Mouse (Mus musculus): ENCODE measurements around the gene Psd4. TPM values are rescaled to one million over a fixed set of nuclear protein-coding genes. Genes with fewer than 3 reads are reported as not detected.

Gene Psd4
- 0.30 and 0.79 TPM in 2 replicates for polyA plus RNA-seq (2012; rRNA removed)

DNA sequence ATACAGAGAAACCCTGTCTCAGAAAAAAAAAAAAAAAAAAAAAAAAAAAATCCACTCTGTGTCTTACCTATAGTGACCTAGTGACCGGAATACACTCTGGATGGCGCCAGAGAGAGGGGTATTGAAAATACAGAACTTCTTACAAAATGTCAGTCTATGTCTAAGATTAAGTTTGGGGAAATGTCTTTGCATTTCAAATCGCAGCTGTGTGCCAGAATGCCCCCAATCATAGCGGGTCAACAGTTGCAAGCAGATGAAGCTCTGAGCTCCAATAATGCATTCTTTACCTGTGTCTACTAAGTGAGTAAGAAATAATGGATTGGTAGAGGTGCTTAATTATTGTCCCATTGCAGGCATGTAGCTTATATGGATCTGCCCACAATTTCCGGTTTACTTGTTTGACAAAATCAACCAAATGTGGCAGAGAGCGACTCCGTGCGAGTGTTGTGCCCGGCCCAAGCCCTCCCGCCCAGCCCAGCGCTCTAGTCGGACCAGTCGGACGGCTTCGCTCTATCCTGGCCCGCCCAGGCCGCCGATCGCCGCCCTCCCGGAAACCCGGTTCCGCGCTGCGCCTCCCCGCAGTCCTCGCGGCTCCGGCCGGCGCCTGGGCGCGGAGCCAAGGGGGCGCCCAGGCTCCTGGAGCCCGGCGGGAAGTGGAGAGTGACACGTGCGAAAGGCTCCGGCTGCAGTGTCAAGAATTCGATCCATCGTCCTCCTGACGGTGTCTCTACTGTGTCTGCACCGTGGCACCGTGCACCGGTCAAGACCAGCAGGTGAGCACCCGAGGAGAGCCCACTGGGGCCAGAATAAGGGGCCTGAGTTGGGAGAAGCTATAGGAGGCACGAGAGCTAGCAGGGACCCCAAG lies at the start of gene Psd4:
Gene Psd4 (plus strand): TSS at position 551 of the 865 bp plus-strand sequence.
- peak within 1 kb of the TSS; percentile 18 for H3K4me3 ChIP-seq (replicated peaks; ENCODE audit: insufficient read depth, low read depth, low read length)
- H3K27ac ChIP-seq (ENCODE audit: insufficient read depth, low read length): no peak within 1 kb of the TSS
- H3K4me1 ChIP-seq (ENCODE audit: control insufficient read depth, insufficient read depth, low read length): no peaks in the 10 kb centered on the region
- no peaks in the 10 kb centered on the region for H3K27me3 ChIP-seq (ENCODE audit: control insufficient read depth, insufficient read depth, low read length)
- TF ChIP-seq POLR2A (IDR thresholded peaks at IDR 0.05; ENCODE audit: borderline replicate concordance, insufficient read depth, low read length) (no peak), CTCF (IDR thresholded peaks at IDR 0.05; ENCODE audit: borderline replicate concordance, insufficient read depth, low read depth, low read length) (no peak)
- peak; percentile 11 to 14 for DNase-seq
- WGBS: 3% methylated on average over 47 of the region's 47 CpGs

- no peak overlapping the region for H3K4me3 ChIP-seq (replicated peaks; ENCODE audit: insufficient read depth, low read depth, low read length)
- TF ChIP-seq CTCF (IDR thresholded peaks at IDR 0.05; ENCODE audit: borderline replicate concordance, insufficient read depth, low read depth, low read length) (no peak), POLR2A (IDR thresholded peaks at IDR 0.05; ENCODE audit: borderline replicate concordance, insufficient read depth, low read length) (no peak)
- H3K4me1 ChIP-seq (ENCODE audit: control insufficient read depth, insufficient read depth, low read length): no peaks in the 10 kb centered on the region
- 84% methylated on average over 4 of the region's 4 CpGs for WGBS
- no peak overlapping the region for H3K27ac ChIP-seq (ENCODE audit: insufficient read depth, low read length)
- no peak for DNase-seq
- no peaks in the 10 kb centered on the region for H3K27me3 ChIP-seq (ENCODE audit: control insufficient read depth, insufficient read depth, low read length)
These were observed 49.3 kb upstream of the Psd4 start for GRCm38 (mm10) chr2:24317919-24318598.

DNA sequence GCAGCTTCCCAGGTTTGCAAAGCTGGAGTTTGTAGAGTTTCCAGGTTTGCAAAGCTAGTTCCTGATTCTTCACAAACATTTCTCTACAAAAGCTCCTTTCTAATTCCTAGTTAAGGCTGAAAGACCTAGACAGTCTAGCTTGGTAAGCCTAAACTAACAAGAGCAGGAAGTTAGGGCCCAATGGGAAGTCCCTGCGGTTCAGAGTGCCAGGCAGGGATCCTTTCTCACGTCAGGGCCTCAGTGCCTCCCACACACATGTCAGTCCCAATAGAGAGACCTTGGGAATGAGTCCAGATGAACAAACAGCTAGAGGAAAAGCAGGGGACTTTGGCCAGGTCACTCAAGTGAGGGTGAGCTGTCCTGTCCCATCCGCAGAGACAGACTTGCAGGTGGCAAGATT lies 32.0 kb upstream of the Psd4 start:
- no peak overlapping the region for H3K27ac ChIP-seq (ENCODE audit: insufficient read depth, low read length)
- 50% methylated on average over 3 of the region's 3 CpGs for WGBS
- no peak overlapping the region for H3K4me3 ChIP-seq (replicated peaks; ENCODE audit: insufficient read depth, low read depth, low read length)
- no peak for DNase-seq
- H3K27me3 ChIP-seq (ENCODE audit: control insufficient read depth, insufficient read depth, low read length): no peaks in the 10 kb centered on the region
- TF ChIP-seq POLR2A (IDR thresholded peaks at IDR 0.05; ENCODE audit: borderline replicate concordance, insufficient read depth, low read length): no peak
- TF ChIP-seq CTCF (IDR thresholded peaks at IDR 0.05; ENCODE audit: borderline replicate concordance, insufficient read depth, low read depth, low read length): no peak
- H3K4me1 ChIP-seq (ENCODE audit: control insufficient read depth, insufficient read depth, low read length): no peaks in the 10 kb centered on the region

- TF ChIP-seq POLR2A (IDR thresholded peaks at IDR 0.05; ENCODE audit: borderline replicate concordance, insufficient read depth, low read length) (no peak), CTCF (IDR thresholded peaks at IDR 0.05; ENCODE audit: borderline replicate concordance, insufficient read depth, low read depth, low read length) (no peak)
- WGBS: 81% methylated on average over 2 of the region's 2 CpGs
- Histone ChIP-seq H3K27me3 (ENCODE audit: control insufficient read depth, insufficient read depth, low read length) (no peaks in the 10 kb centered on the region), H3K27ac (ENCODE audit: insufficient read depth, low read length) (no peak within 1 kb of the TSS), H3K4me1 (ENCODE audit: control insufficient read depth, insufficient read depth, low read length) (no peaks in the 10 kb centered on the region), H3K4me3 (replicated peaks; ENCODE audit: insufficient read depth, low read depth, low read length) (no peak within 1 kb of the TSS)
- no peak for DNase-seq
These were observed 30.8 kb upstream of the Psd4 start, which contains the start of gene Il1rn for GRCm38 (mm10) chr2:24336545-24336944. TSS of gene Il1rn (plus strand) at chr2:24336853.

DNA sequence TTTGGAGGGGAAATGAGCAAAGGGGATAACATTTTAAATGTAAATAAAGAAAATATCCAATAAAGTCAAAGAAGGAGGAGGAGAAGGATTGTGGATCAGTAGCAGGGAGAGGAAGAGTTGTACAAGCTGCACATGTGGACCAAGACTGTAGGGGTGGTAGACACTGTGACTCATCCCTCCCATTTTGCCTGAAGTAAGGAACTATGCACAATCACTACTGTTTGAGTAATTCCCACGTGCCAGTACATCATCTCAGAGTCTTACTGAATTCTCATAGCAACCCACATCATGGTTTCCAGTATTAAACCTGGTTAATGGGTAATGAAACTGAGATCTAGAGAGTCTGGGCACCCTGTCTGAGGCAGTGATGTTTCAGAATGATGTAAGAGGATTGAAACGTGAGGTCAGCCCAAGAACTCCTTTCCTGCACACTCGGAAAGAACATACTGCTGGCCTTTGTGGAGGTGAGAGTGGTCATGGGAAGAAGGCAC lies 25.9 kb upstream of the Psd4 start:
- H3K27ac ChIP-seq (ENCODE audit: insufficient read depth, low read length): no peak overlapping the region
- DNase-seq: no peak
- H3K27me3 ChIP-seq (ENCODE audit: control insufficient read depth, insufficient read depth, low read length): no peaks in the 10 kb centered on the region
- TF ChIP-seq CTCF (IDR thresholded peaks at IDR 0.05; ENCODE audit: borderline replicate concordance, insufficient read depth, low read depth, low read length) (no peak), POLR2A (IDR thresholded peaks at IDR 0.05; ENCODE audit: borderline replicate concordance, insufficient read depth, low read length) (no peak)
- H3K4me3 ChIP-seq (replicated peaks; ENCODE audit: insufficient read depth, low read depth, low read length): no peak overlapping the region
- no peaks in the 10 kb centered on the region for H3K4me1 ChIP-seq (ENCODE audit: control insufficient read depth, insufficient read depth, low read length)
- 67% methylated on average over 3 of the region's 3 CpGs for WGBS

- Histone ChIP-seq H3K4me1 (ENCODE audit: control insufficient read depth, insufficient read depth, low read length) (no peaks in the 10 kb centered on the region), H3K4me3 (replicated peaks; ENCODE audit: insufficient read depth, low read depth, low read length) (no peak overlapping the region), H3K27ac (ENCODE audit: insufficient read depth, low read length) (no peak overlapping the region), H3K27me3 (ENCODE audit: control insufficient read depth, insufficient read depth, low read length) (no peaks in the 10 kb centered on the region)
- WGBS: 66% methylated on average over 4 of the region's 4 CpGs
- TF ChIP-seq POLR2A (IDR thresholded peaks at IDR 0.05; ENCODE audit: borderline replicate concordance, insufficient read depth, low read length): no peak
- no peak for TF ChIP-seq CTCF (IDR thresholded peaks at IDR 0.05; ENCODE audit: borderline replicate concordance, insufficient read depth, low read depth, low read length)
- no peak for DNase-seq
These were observed 22.8 kb upstream of the Psd4 start for GRCm38 (mm10) chr2:24344619-24345018.

DNA sequence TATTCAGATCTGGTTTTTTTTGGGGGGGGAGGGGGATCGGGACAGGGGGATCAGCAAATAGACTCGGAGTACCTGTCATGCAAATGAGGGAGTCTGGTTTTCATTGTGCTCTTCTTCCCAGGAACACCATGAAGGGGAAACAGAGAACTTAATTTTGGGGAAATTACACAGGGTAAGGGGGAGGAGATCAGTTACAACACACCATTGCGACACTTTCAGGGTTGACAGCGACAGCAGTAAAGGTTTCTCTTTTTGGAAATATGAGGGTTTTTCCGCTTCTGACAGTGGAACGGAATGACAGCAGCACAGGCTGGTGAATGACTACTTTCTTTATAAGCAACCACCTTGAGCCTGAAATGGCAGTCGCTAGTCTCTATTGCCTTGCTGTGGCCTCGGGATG lies 22.3 kb upstream of the Psd4 start:
- no peak for TF ChIP-seq CTCF (IDR thresholded peaks at IDR 0.05; ENCODE audit: borderline replicate concordance, insufficient read depth, low read depth, low read length)
- no peak for TF ChIP-seq POLR2A (IDR thresholded peaks at IDR 0.05; ENCODE audit: borderline replicate concordance, insufficient read depth, low read length)
- H3K4me1 ChIP-seq (ENCODE audit: control insufficient read depth, insufficient read depth, low read length): no peaks in the 10 kb centered on the region
- no peak for DNase-seq
- no peak overlapping the region for H3K4me3 ChIP-seq (replicated peaks; ENCODE audit: insufficient read depth, low read depth, low read length)
- WGBS: 60% methylated on average over 8 of the region's 8 CpGs
- H3K27me3 ChIP-seq (ENCODE audit: control insufficient read depth, insufficient read depth, low read length): no peaks in the 10 kb centered on the region
- no peak overlapping the region for H3K27ac ChIP-seq (ENCODE audit: insufficient read depth, low read length)
